Mouse (Mus musculus) embryo, embryonic 11.5 days (tissue): ENCODE data around the gene Pde5a.

ENCODE experiments used
- DNase-seq: peaks from one replicate; pipeline ENCODE4 v3.0.0-alpha.2; 2012; ENCODE audit warnings: low read depth, low spot score

The Pde5a gene

GRCm38 (mm10) chr3:122848410-122849034 lies 119.8 kb downstream of the Pde5a start:
- DNase-seq = no peak

- no peak for DNase-seq
Observed at GRCm38 (mm10) chr3:122855149-122855548, 126.4 kb downstream of the Pde5a start.

- no peak for DNase-seq
Observed at GRCm38 (mm10) chr3:122859829-122860228, 131.1 kb downstream of the Pde5a start.

GRCm38 (mm10) chr3:122860573-122861498 lies 132.1 kb downstream of the Pde5a start:
- no peak for DNase-seq

GRCm38 (mm10) chr3:122865092-122865491 lies 136.3 kb downstream of the Pde5a start:
- DNase-seq = no peak

GRCm38 (mm10) chr3:122868270-122868669 lies 139.5 kb downstream of the Pde5a start:
- DNase-seq = no peak

GRCm38 (mm10) chr3:122871596-122871995 lies 142.8 kb downstream of the Pde5a start:
- DNase-seq = no peak

- DNase-seq = no peak
Observed at GRCm38 (mm10) chr3:122876870-122877269, 148.1 kb downstream of the Pde5a start.

GRCm38 (mm10) chr3:122877543-122877942 lies 148.8 kb downstream of the Pde5a start:
- no peak for DNase-seq

GRCm38 (mm10) chr3:122878705-122879315 lies 150.1 kb downstream of the Pde5a start:
- DNase-seq = no peak

GRCm38 (mm10) chr3:122887505-122888301 lies 159.0 kb downstream of the Pde5a start:
- no peak for DNase-seq

- DNase-seq = no peak
Observed at GRCm38 (mm10) chr3:122888371-122888819, 159.6 kb downstream of the Pde5a start.

GRCm38 (mm10) chr3:122894772-122895171 lies 166.0 kb downstream of the Pde5a start, which contains the start of gene Fabp2:
Gene Fabp2, plus strand, starts transcription at chr3:122895072.
- DNase-seq = no peak

- no peak for DNase-seq
Observed at GRCm38 (mm10) chr3:122895189-122895731, 166.5 kb downstream of the Pde5a start.

GRCm38 (mm10) chr3:122898254-122898653 lies 169.5 kb downstream of the Pde5a start:
- no peak for DNase-seq

GRCm38 (mm10) chr3:122903746-122904433 lies 175.1 kb downstream of the Pde5a start:
- peak; percentile 60 for DNase-seq

- no peak for DNase-seq
Observed at GRCm38 (mm10) chr3:122907841-122908240, 179.1 kb downstream of the Pde5a start.
